Mouse (Mus musculus) frontal cortex, postnatal 10 days (tissue): ENCODE measurements around the gene Sec24a.
A peak's percentile ranks its signal among the peaks of the same experiment; 100 is the strongest.
"Not testable (repeated sequence)": the region's sequence is repeated elsewhere in the genome, so short reads cannot be mapped to it uniquely, and the experiment has no call there.

Source experiments
- DNase-seq, 2 experiments: peaks; one replicate each; pipeline ENCODE4 v3.0.0; 2022; ENCODE audit warnings: low spot score in 2 of 2, mixed read lengths in 1 of 2

The Sec24a gene

DNA sequence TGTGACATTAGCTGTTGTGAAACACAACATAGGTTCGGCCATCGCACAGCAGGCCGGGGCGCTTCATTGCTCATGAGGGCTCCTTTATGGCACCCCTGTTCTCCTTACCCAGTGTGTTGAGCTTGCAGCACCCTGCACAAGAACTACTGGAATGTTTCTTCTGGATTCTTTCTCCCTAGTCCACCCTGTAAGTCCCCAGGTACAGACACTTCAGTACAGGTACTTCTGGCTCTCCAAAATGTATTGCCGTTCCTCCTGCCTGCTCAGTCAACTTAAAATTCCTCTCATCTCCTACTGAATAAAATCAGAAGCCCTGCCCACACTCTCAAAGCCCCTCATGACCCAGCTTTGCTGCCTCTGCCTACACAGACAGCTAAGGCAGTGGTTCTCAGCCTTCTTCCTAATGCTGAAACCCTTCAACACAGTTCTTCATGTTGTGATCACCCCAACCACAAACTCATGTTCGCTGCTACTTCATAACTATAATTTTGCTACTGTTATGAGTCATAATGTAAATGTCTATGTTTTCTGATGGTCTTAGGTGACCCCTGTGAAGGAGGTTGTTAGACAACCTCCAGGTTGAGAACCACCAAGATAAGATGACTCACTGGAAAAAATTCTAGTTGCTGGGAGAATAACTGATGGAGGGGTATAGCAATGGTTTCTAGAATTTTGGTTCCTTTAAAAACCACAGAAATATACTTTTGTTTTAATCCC is 3.3 kb downstream of the Sec24a start:
- DNase-seq = no peak

DNA sequence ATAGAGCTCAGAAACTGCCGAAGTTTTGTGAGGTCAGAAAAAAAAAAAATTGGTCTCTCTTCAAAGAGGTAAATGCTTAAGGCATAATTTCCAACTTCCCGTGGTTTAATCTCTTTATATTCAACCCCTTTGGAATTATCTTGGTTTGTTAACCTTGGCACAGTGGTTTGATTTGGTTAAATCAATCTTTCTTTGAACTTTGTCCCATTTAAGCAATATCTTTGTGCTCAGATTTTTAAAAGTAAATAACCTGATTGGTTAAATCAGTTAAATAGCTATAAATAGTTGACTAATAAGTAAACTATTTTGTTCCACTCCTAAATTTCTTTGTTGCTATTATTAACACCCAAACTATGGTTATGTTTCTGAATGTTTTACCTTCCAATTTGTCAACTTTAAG is 4.2 kb downstream of the Sec24a start:
- DNase-seq = no peak

DNA sequence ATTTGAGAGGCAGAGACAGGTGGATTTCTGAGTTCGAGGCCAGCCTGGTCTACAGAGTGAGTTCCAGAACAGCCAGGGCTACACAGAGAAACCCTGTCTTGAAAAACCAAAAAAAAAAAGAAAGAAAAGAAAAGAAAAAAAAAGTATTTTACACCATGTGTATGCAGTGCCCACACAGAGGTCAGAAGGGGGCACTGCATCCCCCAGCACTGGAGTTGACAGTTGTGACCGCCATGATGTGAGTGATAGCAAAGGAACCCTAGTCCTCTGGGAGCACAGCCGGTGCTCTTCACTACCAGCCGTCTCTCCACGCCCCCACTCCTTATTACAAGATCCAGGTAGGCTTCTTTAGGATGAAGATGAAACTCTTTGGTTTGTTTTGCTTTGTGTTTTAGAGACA is 5.2 kb downstream of the Sec24a start:
- not testable (repeated sequence) for DNase-seq

GRCm38 (mm10) chr11:51757625-51758024 is 5.8 kb downstream of the Sec24a start:
- no peak for DNase-seq

- DNase-seq = no peak
Measured at GRCm38 (mm10) chr11:51757023-51757422, 6.4 kb downstream of the Sec24a start.

GRCm38 (mm10) chr11:51756352-51756771 is 7.1 kb downstream of the Sec24a start:
- peak; percentile 87 to 88 for DNase-seq

DNA sequence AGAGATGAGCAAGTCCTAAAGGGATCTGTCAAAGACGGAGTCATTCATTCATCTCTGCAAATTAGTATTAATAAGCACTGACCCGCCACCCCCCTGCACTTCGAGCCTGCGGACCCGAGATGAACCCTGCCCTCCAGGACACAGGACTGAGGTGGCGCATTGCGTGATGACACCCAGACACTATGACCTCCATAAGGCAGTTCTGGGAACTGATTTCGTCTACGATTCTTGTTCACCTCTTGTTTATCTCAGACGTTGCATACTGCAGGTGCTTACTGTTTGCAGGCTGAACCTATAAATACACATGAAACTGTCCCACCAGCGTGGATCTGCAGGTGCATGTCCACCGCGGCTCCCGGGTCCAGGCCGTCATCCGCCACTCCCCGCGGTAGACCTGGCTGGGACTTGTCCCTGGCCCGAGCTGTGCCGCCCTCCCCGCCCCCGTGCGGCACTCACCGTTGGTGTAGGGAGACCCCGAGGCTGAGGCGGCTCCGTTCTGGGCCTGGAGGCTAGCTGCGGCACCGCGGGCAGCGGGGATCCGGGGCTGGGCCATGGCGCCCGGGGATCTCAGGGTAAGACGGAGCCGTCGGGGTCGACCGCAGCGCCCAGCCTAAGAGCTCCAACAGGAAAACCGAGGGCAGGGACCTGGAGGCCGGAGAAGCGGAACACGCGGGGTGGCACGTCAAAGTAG is 7.7 kb downstream of the Sec24a start:
- no peak for DNase-seq

DNA sequence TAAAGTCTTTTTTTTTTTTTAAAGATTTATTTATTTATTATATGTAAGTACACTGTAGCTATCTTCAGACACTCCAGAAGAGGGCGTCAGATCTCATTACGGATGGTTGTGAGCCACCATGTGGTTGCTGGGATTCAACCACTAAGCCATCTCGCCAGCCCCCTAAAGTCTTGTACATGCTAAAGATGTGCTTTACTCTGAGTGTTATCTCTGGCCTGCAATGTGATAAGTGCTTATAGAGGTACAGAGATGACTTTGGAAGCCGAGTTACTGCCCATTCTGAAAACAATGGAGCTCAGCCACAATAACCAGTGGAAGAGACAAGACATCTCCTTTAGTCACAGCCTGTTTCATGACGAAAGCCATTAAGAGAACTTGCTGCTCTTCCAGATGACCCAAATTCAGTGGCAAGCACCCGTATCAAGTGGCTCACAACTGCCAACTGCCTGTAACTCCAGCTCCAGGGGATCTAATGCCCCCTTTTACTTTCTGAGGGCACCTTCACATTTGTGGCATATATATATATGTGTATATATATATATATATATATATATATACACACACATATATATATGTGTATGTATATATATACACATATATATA is 11.7 kb downstream of the Sec24a start:
- not testable (repeated sequence) for DNase-seq

GRCm38 (mm10) chr11:51746096-51746495 is 17.3 kb downstream of the Sec24a start:
- no peak for DNase-seq

GRCm38 (mm10) chr11:51740701-51741100 is 22.7 kb downstream of the Sec24a start:
- no peak for DNase-seq

DNA sequence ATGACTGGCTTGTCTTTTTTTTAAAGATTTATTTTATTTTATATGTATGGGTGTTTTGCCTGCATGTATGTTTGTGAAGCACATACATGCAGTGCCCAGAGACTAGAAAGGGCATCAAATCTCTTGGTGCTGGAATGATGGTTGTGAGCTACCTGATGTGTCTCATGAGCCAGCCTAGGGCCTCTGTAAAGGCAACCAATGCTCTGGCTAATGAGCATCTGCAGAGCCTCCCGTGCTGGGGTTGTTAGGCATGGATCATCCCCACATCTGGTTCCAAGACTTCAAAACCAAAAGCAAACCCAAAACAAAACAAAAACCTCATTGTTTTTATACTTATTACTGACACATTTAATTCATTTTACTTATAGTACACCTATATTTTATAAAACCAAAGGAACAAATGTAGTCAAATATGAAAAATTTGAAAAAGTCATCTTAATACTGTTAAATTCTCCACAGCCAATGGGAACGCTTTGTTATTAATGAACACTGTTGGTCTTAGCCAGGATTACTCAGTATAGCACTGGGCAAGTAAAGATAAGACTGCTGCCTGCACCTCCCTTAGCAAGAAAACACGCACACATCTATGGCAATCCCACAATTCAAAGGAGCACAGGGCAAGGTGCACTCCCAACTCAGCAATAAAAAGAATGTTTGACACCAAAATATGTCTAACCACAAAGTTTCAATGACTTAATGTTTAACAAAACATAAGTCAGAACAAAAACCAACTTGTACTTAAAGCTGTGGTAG is 24.6 kb downstream of the Sec24a start:
- DNase-seq = no peak

GRCm38 (mm10) chr11:51734218-51734617 is 29.2 kb downstream of the Sec24a start:
- not testable (repeated sequence) for DNase-seq

GRCm38 (mm10) chr11:51732883-51733282 is 30.6 kb downstream of the Sec24a start:
- no peak for DNase-seq

- no peak for DNase-seq
Measured at GRCm38 (mm10) chr11:51721066-51721465, 42.4 kb downstream of the Sec24a start.

GRCm38 (mm10) chr11:51707080-51707479 is 56.4 kb downstream of the Sec24a start:
- no peak for DNase-seq

- no peak for DNase-seq
Measured at GRCm38 (mm10) chr11:51706451-51706850, 57.0 kb downstream of the Sec24a start.

- no peak for DNase-seq
Measured at GRCm38 (mm10) chr11:51703379-51703998, 59.9 kb downstream of the Sec24a start.

DNA sequence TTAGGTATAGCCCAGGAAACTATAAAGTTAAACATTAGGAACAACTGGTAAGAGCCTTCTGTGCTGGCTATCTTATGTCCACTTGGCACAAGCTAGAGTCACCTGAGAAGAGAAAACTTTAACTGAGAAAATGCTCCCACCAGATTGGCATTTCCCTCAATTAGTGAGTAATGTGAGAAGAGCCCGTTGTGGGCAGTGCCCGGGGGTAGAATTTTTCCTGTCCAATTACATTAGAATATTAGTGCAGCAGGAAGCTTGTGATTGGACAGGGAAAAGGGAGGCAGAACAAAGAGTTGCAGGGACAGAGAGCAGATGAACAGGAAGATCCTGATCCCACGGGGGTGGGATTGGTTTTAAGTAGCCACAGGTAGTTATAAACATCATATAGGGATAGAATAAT is 60.6 kb downstream of the Sec24a start:
- no peak for DNase-seq

GRCm38 (mm10) chr11:51694984-51695383 is 68.5 kb downstream of the Sec24a start:
- no peak for DNase-seq

- not testable (repeated sequence) for DNase-seq
Measured at GRCm38 (mm10) chr11:51690597-51690996, 72.8 kb downstream of the Sec24a start.

GRCm38 (mm10) chr11:51689343-51689742 is 74.1 kb downstream of the Sec24a start:
- DNase-seq = no peak
